In the genomic region with DNA sequence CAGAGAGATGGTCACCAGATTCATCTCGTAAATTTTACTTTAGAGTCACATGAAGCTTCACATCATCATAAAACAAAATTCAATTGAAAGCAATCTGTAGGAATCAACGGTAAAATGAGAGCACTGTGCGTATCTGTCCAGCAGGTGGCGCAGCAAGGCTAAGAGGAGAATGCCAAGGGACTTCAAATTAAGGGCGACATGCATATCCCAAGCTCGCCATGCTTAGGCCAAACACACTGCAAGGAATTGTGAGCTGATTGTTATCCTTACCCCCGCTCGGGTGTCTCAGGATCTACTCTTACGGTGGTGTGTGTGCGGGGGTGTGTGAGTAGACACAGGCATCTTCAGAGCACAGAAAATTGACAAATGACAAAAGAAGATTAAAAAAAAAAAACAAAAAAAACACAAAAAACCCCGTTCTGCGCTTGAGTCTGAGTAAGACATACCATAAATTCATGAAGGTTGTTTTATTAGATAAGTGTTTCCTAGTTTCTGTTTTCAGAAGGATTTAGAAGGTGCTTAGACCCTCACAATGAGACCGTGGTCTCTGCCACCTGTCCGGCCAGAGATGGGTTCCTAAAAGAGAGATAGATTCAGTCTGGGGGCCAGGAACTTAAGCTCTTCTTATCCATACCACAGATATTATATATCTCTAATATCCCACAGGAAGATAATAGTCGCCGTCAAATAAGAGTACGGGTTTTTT, we compare ENCODE assay signal across 9 mouse cellular contexts.
DNase-seq lines count a peak whose midpoint lies in the region; ATAC-seq and TF ChIP-seq lines count a peak whose summit lies in the region.
"Had no signal": no experiment of that assay in that cellular context is flagged by ENCODE, and none has a peak within 500 bp of the region (broad histone marks: within the 10 kb centered on the region; RNA-seq: fewer than 3 reads in every experiment).

No protein-coding gene starts in this region.

- H3K9ac ChIP-seq in forebrain, embryonic 13.5 days, result no peak overlapping the region
- no peak overlapping the region for H3K9ac ChIP-seq in liver, postnatal 0 days (replicated peaks)

- no peaks in the 10 kb centered on the region for H3K36me3 ChIP-seq in E14TG2a.4 (ENCODE audit: insufficient read depth, low read length)
- H3K36me3 ChIP-seq in forebrain, embryonic 13.5 days (ENCODE audit: poor library complexity, severe bottlenecking), result no peaks in the 10 kb centered on the region
- no peaks in the 10 kb centered on the region for H3K36me3 ChIP-seq in liver, postnatal 0 days (replicated peaks; ENCODE audit: insufficient read depth, low read length)

- no peak for TF ChIP-seq EP300 in liver, postnatal 0 days (IDR thresholded peaks at IDR 0.05; ENCODE audit: low read depth)

- 15% methylated on average over 17 of the region's 17 CpGs for WGBS in forebrain, embryonic 13.5 days
- 16% methylated on average over 17 of the region's 17 CpGs for WGBS in large intestine, adult 2 months
- 15% methylated on average over 17 of the region's 17 CpGs for WGBS in liver, postnatal 0 days (ENCODE audit: insufficient replicate concordance)
- WGBS in olfactory bulb, adult 2 months, result 14% methylated on average over 17 of the region's 17 CpGs

- H3K4me3 ChIP-seq in E14TG2a.4 (replicated peaks; ENCODE audit: low read length), result no peak overlapping the region
- peak overlapping the region; percentile 9; the same call in 1 of the 2 replicates for H3K4me3 ChIP-seq in forebrain, embryonic 13.5 days
- H3K4me3 ChIP-seq in liver, postnatal 0 days (ENCODE audit: low read depth, low read length), result no peak overlapping the region
- H3K4me3 ChIP-seq in olfactory bulb, adult 2 months (ENCODE audit: insufficient read depth, low read depth, low read length), result no peak overlapping the region
- H3K4me3 ChIP-seq: erythroblast, embryonic 14.5 days had no signal

- intact Hi-C loops in heart, postnatal 14 days (cut with DNase I), result loop anchor here (1.0 to 5.0 kb wide), 2 partner anchors 203 to 252 kb away; no protein-coding TSS in a partner anchor

- 0 out of 2 replicates have a peak, but pooled peaks cover 5% of the 10 kb centered on the region for H3K27me3 ChIP-seq in E14TG2a.4 (ENCODE audit: insufficient read depth, low read length)
- H3K27me3 ChIP-seq in forebrain, embryonic 13.5 days, result no peaks in the 10 kb centered on the region
- H3K27me3 ChIP-seq in liver, postnatal 0 days (ENCODE audit: insufficient read depth, low read length), result 0 out of 2 replicates have a peak, but pooled peaks cover 2% of the 10 kb centered on the region

- no peaks in the 10 kb centered on the region for H3K4me1 ChIP-seq in E14TG2a.4 (replicated peaks; ENCODE audit: low read depth, low read length)
- 0 out of 2 replicates have a peak, but pooled peaks cover 5% of the 10 kb centered on the region for H3K4me1 ChIP-seq in forebrain, embryonic 13.5 days
- H3K4me1 ChIP-seq in liver, postnatal 0 days (ENCODE audit: insufficient read depth), result no peaks in the 10 kb centered on the region
- peaks cover 3% of the 10 kb centered on the region; the same call in 1 of the 2 replicates for H3K4me1 ChIP-seq in olfactory bulb, adult 2 months (ENCODE audit: control insufficient read depth, insufficient read depth, low read length)

- H3K9me3 ChIP-seq in E14TG2a.4 (ENCODE audit: low read length), result no peaks in the 10 kb centered on the region
- no peaks in the 10 kb centered on the region for H3K9me3 ChIP-seq in forebrain, embryonic 13.5 days (replicated peaks)
- H3K9me3 ChIP-seq in liver, postnatal 0 days (ENCODE audit: low read length), result no peaks in the 10 kb centered on the region

- no peak overlapping the region for H3K27ac ChIP-seq in forebrain, embryonic 13.5 days
- no peak overlapping the region for H3K27ac ChIP-seq in liver, postnatal 0 days (ENCODE audit: low read depth)
- H3K27ac ChIP-seq in olfactory bulb, adult 2 months (ENCODE audit: insufficient read depth, low read depth, low read length), result no peak overlapping the region

- peak; percentile 77 for ATAC-seq in forebrain, embryonic 13.5 days
- ATAC-seq in liver, postnatal 0 days, result no peak

- no peak for TF ChIP-seq POLR2A in olfactory bulb, adult 2 months (IDR thresholded peaks at IDR 0.05; ENCODE audit: insufficient read depth, low read depth, low read length)

- H3K4me2 ChIP-seq in forebrain, embryonic 13.5 days, result peak overlapping the region; percentile 46
- no peak overlapping the region for H3K4me2 ChIP-seq in liver, postnatal 0 days (ENCODE audit: low read depth, low read length)

- peak; percentile 79 for TF ChIP-seq CTCF in E14TG2a.4 (conservative IDR thresholded peaks at IDR 0.05; ENCODE audit: low read length)
- peak; percentile 87 for TF ChIP-seq CTCF in liver, postnatal 0 days (IDR thresholded peaks at IDR 0.05; ENCODE audit: low read depth)
- TF ChIP-seq CTCF in olfactory bulb, adult 2 months (IDR thresholded peaks at IDR 0.05; ENCODE audit: insufficient read depth, low read depth, low read length), result peak; percentile 48; the same call in 1 of the 2 replicates

- DNase-seq in c-Kit-positive CD71-positive TER-119-negative erythroid progenitor cells, embryonic 14.5 days (ENCODE audit: low read depth), result peak; percentile 34
- DNase-seq in heart, postnatal 14 days, result peak; percentile 59 to 77
- DNase-seq in large intestine, adult 2 months (ENCODE audit: low read depth, low spot score), result peak; percentile 11
- DNase-seq in liver, postnatal 0 days, result peak; percentile 62
- DNase-seq in thymus, postnatal 25 days, result peak; percentile 62

Comparison
In these comparisons a context has a peak if more than half of its experiments do, and no peak if none do; other contexts are left out.
1. DNase-seq: peak in every context shown above with its lines; median percentile 68 in heart, postnatal 14 days; 62 in liver, postnatal 0 days; 62 in thymus, postnatal 25 days; 34 in c-Kit-positive CD71-positive TER-119-negative erythroid progenitor cells, embryonic 14.5 days; 11 in large intestine, adult 2 months.